Mouse (Mus musculus) liver, adult 2 months (tissue): ENCODE data around the gene Kif5a.

Experiments used
- CTCF ChIP-seq: fragments of 200-500 bp; IDR thresholded peaks from 2 replicates; pipeline ENCODE4 v1.5.1; 2011; ENCODE audit warnings: low read depth, low read length, control low read depth
- POLR2A ChIP-seq: fragments of 200-500 bp; IDR thresholded peaks from 2 replicates; pipeline ENCODE4 v1.6.1; 2011; ENCODE audit warnings: low read length, control low read depth; ENCODE audit not compliant: insufficient read depth; ENCODE audit errors: extremely low read depth

- TF ChIP-seq CTCF: no peak
- no peak for TF ChIP-seq POLR2A
Measured at GRCm38 (mm10) chr10:127267318-127267717, 4.2 kb upstream of the Kif5a start.
